ENCODE assay signal across 8 mouse cellular contexts in the genomic region with DNA sequence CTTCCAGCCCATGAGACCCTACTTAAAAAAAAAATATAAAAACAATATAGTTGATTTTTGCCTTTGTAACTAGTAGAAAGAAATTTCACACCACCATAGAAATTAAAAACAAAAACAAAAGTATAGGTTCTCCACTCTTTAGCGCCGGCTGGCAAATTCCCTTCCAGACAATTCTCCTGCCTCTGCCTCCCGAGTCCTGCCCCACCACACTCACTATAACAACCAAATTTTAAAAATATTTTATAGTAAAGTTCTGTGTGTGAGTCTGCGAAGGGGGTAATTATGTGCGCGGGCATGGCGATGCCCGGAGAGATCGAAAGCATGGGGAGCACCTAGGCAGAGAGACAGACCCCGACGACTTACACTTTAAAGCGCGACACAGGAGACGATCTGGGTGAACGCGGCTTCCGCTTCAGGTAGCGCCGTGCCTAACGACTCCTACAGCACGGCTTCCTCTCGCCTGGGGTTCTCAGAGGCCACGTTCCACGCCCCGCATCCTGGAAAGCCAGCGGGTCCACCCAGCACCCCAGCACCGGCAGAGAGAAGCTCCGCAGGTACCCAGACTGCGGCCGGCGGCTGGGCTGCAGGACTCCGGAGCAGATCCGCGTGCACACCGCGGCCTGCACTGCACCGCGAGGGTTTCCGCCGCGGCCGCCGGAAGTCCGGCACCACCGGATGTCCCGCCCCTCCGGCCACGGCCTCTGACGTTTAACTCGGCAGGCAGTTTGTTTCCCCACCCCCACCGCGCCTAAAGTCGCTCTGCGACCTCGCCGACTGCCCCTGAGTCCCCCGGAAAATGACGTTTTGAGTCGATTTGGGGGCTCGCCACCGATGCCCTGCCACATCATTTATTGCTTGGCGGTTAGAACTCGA. TPM values are rescaled to one million over a fixed set of nuclear protein-coding genes. Genes with fewer than 3 reads are reported as not detected.
DNase-seq lines count a peak whose midpoint lies in the region; ATAC-seq and TF ChIP-seq lines count a peak whose summit lies in the region.

Trmt10c (minus strand) TSS at position 682 of the 873 bp plus-strand sequence.

- peaks cover 21% of the 10 kb centered on the region; the same call in 1 of the 2 replicates for H3K36me3 ChIP-seq in embryonic facial prominence, embryonic 12.5 days
- peaks cover 5% of the 10 kb centered on the region for H3K36me3 ChIP-seq in limb, embryonic 11.5 days (ENCODE audit: control insufficient read depth, insufficient read depth, low read length)
- H3K36me3 ChIP-seq in midbrain, embryonic 13.5 days, result peaks cover 23% of the 10 kb centered on the region
- H3K36me3 ChIP-seq in small intestine, adult 2 months (ENCODE audit: control insufficient read depth, insufficient read depth, low read length), result peaks cover 10% of the 10 kb centered on the region

- H3K27ac ChIP-seq in embryonic facial prominence, embryonic 12.5 days, result peak within 1 kb of the TSS; percentile 93
- H3K27ac ChIP-seq in limb, embryonic 11.5 days (replicated peaks; ENCODE audit: low read depth, low read length), result peak within 1 kb of the TSS; percentile 75
- H3K27ac ChIP-seq in midbrain, embryonic 13.5 days, result peak within 1 kb of the TSS; percentile 88
- H3K27ac ChIP-seq in small intestine, adult 2 months (ENCODE audit: insufficient read depth, low read depth, low read length), result peak within 1 kb of the TSS; percentile 88

- peak; percentile 90 for DNase-seq in 3T3-L1 (ENCODE audit: low read depth, low spot score)
- DNase-seq in adrenal gland, postnatal 36 days, result peak; percentile 96 to 98
- DNase-seq in heart, adult 18-20 months, result peak; percentile 94 to 95
- DNase-seq in kidney, adult 18-20 months, result peak; percentile 94
- DNase-seq in limb, embryonic 11.5 days (ENCODE audit: low spot score), result peak; percentile 96

- under 1% methylated on average over 63 of the region's 63 CpGs for WGBS in embryonic facial prominence, embryonic 12.5 days
- WGBS in limb, embryonic 11.5 days, result under 1% methylated on average over 63 of the region's 63 CpGs
- under 1% methylated on average over 63 of the region's 63 CpGs for WGBS in midbrain, embryonic 13.5 days
- under 1% methylated on average over 63 of the region's 63 CpGs for WGBS in small intestine, adult 2 months

- peaks cover 4% of the 10 kb centered on the region; the same call in 1 of the 2 replicates for H3K4me1 ChIP-seq in embryonic facial prominence, embryonic 12.5 days
- H3K4me1 ChIP-seq in limb, embryonic 11.5 days (ENCODE audit: control insufficient read depth, insufficient read depth, low read length), result peaks cover 4% of the 10 kb centered on the region; the same call in 1 of the 2 replicates
- H3K4me1 ChIP-seq in midbrain, embryonic 13.5 days (replicated peaks), result peaks cover 23% of the 10 kb centered on the region
- H3K4me1 ChIP-seq in small intestine, adult 2 months (ENCODE audit: control insufficient read depth, insufficient read depth, insufficient read length, low read length), result peaks cover 3% of the 10 kb centered on the region; the same call in 1 of the 2 replicates

- TF ChIP-seq POLR2A in small intestine, adult 2 months (IDR thresholded peaks at IDR 0.05; ENCODE audit: low read depth, low read length), result peak; percentile 64

- peak within 1 kb of the TSS; percentile 92 for H3K4me3 ChIP-seq in embryonic facial prominence, embryonic 12.5 days
- peak within 1 kb of the TSS; percentile 82 for H3K4me3 ChIP-seq in limb, embryonic 11.5 days (ENCODE audit: low read depth, low read length)
- H3K4me3 ChIP-seq in midbrain, embryonic 13.5 days (replicated peaks), result peak within 1 kb of the TSS; percentile 75
- H3K4me3 ChIP-seq in small intestine, adult 2 months (ENCODE audit: low read depth, low read length), result peak within 1 kb of the TSS; percentile 87

- no peaks in the 10 kb centered on the region for H3K9me3 ChIP-seq in embryonic facial prominence, embryonic 12.5 days
- no peaks in the 10 kb centered on the region for H3K9me3 ChIP-seq in limb, embryonic 11.5 days (ENCODE audit: control insufficient read depth, low read length)
- H3K9me3 ChIP-seq in midbrain, embryonic 13.5 days, result no peaks in the 10 kb centered on the region

- TF ChIP-seq CTCF in small intestine, adult 2 months (IDR thresholded peaks at IDR 0.05; ENCODE audit: extremely low read depth, insufficient read length, insufficient replicate concordance, low read depth, low read length), result 0 out of 2 replicates have a peak, but pooled peaks have one; percentile 3

- ATAC-seq in embryonic facial prominence, embryonic 12.5 days (ENCODE audit: insufficient number of reproducible peaks, insufficient read depth, low FRiP score, low TSS enrichment), result peak; percentile 96
- peak; percentile 99 for ATAC-seq in limb, embryonic 11.5 days (ENCODE audit: insufficient number of reproducible peaks, low FRiP score, low TSS enrichment, low read depth)
- ATAC-seq in midbrain, embryonic 13.5 days, result peak; percentile 100

- H3K27me3 ChIP-seq in embryonic facial prominence, embryonic 12.5 days, result no peaks in the 10 kb centered on the region
- H3K27me3 ChIP-seq in limb, embryonic 11.5 days (ENCODE audit: control insufficient read depth, insufficient read depth, low read length), result no peaks in the 10 kb centered on the region
- H3K27me3 ChIP-seq in midbrain, embryonic 13.5 days, result no peaks in the 10 kb centered on the region
- H3K27me3 ChIP-seq in small intestine, adult 2 months (ENCODE audit: control insufficient read depth, insufficient read depth, low read length), result no peaks in the 10 kb centered on the region

- H3K9ac ChIP-seq in embryonic facial prominence, embryonic 12.5 days, result peak within 1 kb of the TSS; percentile 82
- H3K9ac ChIP-seq in limb, embryonic 11.5 days (ENCODE audit: low read length), result peak within 1 kb of the TSS; percentile 85
- H3K9ac ChIP-seq in midbrain, embryonic 13.5 days (replicated peaks), result peak within 1 kb of the TSS; percentile 89

- H3K4me2 ChIP-seq in embryonic facial prominence, embryonic 12.5 days (replicated peaks), result peak within 1 kb of the TSS; percentile 76
- H3K4me2 ChIP-seq in limb, embryonic 11.5 days (ENCODE audit: low read depth, severe bottlenecking), result peak within 1 kb of the TSS; percentile 62
- peak within 1 kb of the TSS; percentile 74 for H3K4me2 ChIP-seq in midbrain, embryonic 13.5 days (replicated peaks)

RNA-seq across cellular contexts. Expression of gene Trmt10c, which starts in this region (rescaled TPM):
- total RNA-seq in adrenal gland, postnatal 36 days (2021), result 10 to 100 TPM; 21.8 to 24.0 TPM
- polyA plus RNA-seq in embryonic facial prominence, embryonic 12.5 days (2016; fragmentation: Nextera tagmentation; extraction: Ambion mirVana), result 28.5 and 31.5 TPM in 2 replicates
- total RNA-seq in heart, adult 18-20 months (2021), result 10 to 100 TPM; 13.1 to 13.2 TPM
- polyA plus RNA-seq in limb, embryonic 11.5 days (2014; fragmentation: Nextera tagmentation; extraction: Ambion mirVana), result 35.3 and 35.7 TPM in 2 replicates
- polyA plus RNA-seq in midbrain, embryonic 13.5 days (2015; fragmentation: Nextera tagmentation; extraction: Ambion mirVana), result 23.2 and 23.8 TPM in 2 replicates
- polyA plus RNA-seq in small intestine, adult 2 months (2012; rRNA removed), result 1.6 and 1.7 TPM in 2 replicates

Comparison
In these comparisons a context has a peak if more than half of its experiments do, and no peak if none do; other contexts are left out.
1. Peak in every context shown above with its lines: DNase-seq, ATAC-seq, H3K4me3 ChIP-seq and H3K27ac ChIP-seq.